Mouse (Mus musculus): ENCODE measurements around the gene Cdkl4. TPM values are rescaled to one million over a fixed set of nuclear protein-coding genes. Genes with fewer than 3 reads are reported as not detected.

Gene Cdkl4
- polyA plus RNA-seq, 1 experiment from 2014 or later = 1.5 TPM

- Histone ChIP-seq H3K4me2 (no peak overlapping the region), H3K4me1 (no peaks in the 10 kb centered on the region), H3K9me3 (no peaks in the 10 kb centered on the region), H3K4me3 (replicated peaks) (no peak overlapping the region), H3K27ac (no peak overlapping the region), H3K9ac (no peak overlapping the region), H3K36me3 (replicated peaks) (no peaks in the 10 kb centered on the region), H3K27me3 (no peaks in the 10 kb centered on the region)
- 76% methylated on average over 3 of the region's 3 CpGs for whole genome bisulfite sequencing
- ATAC-seq (ENCODE audit: low FRiP score) = no peak
These were observed 88.7 kb downstream of the Cdkl4 start for GRCm38 (mm10) chr17:80488918-80489317.

GRCm38 (mm10) chr17:80485160-80485559 is 92.5 kb downstream of the Cdkl4 start:
- no peak for ATAC-seq (ENCODE audit: low FRiP score)
- no peaks in the 10 kb centered on the region for H3K36me3 ChIP-seq (replicated peaks)
- H3K9ac ChIP-seq = no peak overlapping the region
- no peaks in the 10 kb centered on the region for H3K27me3 ChIP-seq
- H3K4me1 ChIP-seq = peaks cover 18% of the 10 kb centered on the region
- H3K9me3 ChIP-seq = no peaks in the 10 kb centered on the region
- H3K4me2 ChIP-seq = no peak overlapping the region
- no peak overlapping the region for H3K4me3 ChIP-seq (replicated peaks)
- no peak overlapping the region for H3K27ac ChIP-seq
- 93% methylated on average over 5 of the region's 5 CpGs for WGBS

DNA sequence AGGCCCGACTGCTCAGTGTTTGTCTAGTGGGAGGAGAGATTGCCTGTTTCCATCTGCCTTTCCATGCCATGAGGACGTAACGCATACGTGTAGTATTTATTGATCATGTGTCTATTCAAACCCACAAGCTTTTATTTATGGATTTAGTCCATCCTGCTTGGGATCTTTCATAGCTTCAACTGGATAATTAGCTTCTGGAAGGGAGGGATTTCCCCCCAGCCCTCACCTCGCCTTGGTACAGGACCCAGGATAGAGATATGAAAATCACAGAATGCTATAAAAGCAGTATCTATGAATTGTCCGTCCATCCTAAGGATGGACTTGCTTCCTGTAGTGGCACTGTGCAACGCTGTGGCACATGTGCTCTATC is 96.8 kb downstream of the Cdkl4 start:
- Histone ChIP-seq H3K27ac (peak overlapping the region; percentile 98), H3K4me1 (peaks cover 34% of the 10 kb centered on the region), H3K9me3 (no peaks in the 10 kb centered on the region), H3K4me2 (peak overlapping the region; percentile 78), H3K4me3 (replicated peaks) (peak overlapping the region; percentile 89; the same call in 1 of the 2 replicates), H3K27me3 (no peaks in the 10 kb centered on the region), H3K36me3 (replicated peaks) (0 out of 2 replicates have a peak, but pooled peaks cover 6% of the 10 kb centered on the region), H3K9ac (0 out of 2 replicates have a peak overlapping the region, but pooled peaks have one; percentile 29)
- 29% methylated on average over 7 of the region's 7 CpGs for WGBS
- no peak for ATAC-seq (ENCODE audit: low FRiP score)

- peak within 1 kb of the TSS; percentile 98 for H3K27ac ChIP-seq
- peak within 1 kb of the TSS; percentile 89 for H3K4me3 ChIP-seq (replicated peaks)
- peak within 1 kb of the TSS; percentile 78 for H3K4me2 ChIP-seq
- WGBS = 0% methylated on average over 41 of the region's 90 CpGs
- H3K36me3 ChIP-seq (replicated peaks) = 0 out of 2 replicates have a peak, but pooled peaks cover 6% of the 10 kb centered on the region
- peaks cover 34% of the 10 kb centered on the region for H3K4me1 ChIP-seq
- H3K9me3 ChIP-seq = no peaks in the 10 kb centered on the region
- peak; percentile 89 for ATAC-seq (ENCODE audit: low FRiP score)
- no peaks in the 10 kb centered on the region for H3K27me3 ChIP-seq
- H3K9ac ChIP-seq = peak within 1 kb of the TSS; percentile 93
These were observed 97.4 kb downstream of the Cdkl4 start, which contains the start of gene Sos1 for GRCm38 (mm10) chr17:80480031-80480854. Sos1 (minus strand) TSS chr17:80480453.

- H3K27ac ChIP-seq = peak overlapping the region; percentile 98
- peak; percentile 49 for ATAC-seq (ENCODE audit: low FRiP score)
- H3K36me3 ChIP-seq (replicated peaks) = 0 out of 2 replicates have a peak, but pooled peaks cover 6% of the 10 kb centered on the region
- H3K9ac ChIP-seq = peak overlapping the region; percentile 93
- H3K4me1 ChIP-seq = peaks cover 34% of the 10 kb centered on the region
- peak overlapping the region; percentile 89 for H3K4me3 ChIP-seq (replicated peaks)
- H3K9me3 ChIP-seq = no peaks in the 10 kb centered on the region
- H3K4me2 ChIP-seq = peak overlapping the region; percentile 78
- H3K27me3 ChIP-seq = no peaks in the 10 kb centered on the region
- WGBS = 0% methylated on average over 49 of the region's 71 CpGs
These were observed 98.2 kb downstream of the Cdkl4 start for GRCm38 (mm10) chr17:80479295-80480030.

DNA sequence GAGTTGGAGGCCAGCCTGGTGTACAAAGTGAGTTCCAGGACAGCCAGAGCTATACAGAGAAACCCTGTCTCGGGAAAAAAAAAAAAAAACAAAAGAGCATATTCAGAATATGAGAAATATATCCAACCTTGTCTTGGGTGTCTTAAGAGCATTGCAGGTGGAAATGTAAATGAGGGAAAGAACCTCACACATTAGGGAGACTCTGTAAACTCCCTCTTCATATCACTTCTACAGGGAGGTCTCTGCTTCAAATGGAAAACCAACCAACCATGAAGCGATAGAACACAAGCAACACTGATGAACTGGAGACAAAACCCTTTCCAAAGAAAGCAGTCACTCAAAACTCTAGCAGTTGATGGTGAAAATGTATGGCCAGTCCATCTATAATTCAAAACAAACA is 99.9 kb downstream of the Cdkl4 start:
- Histone ChIP-seq H3K4me3 (replicated peaks) (no peak overlapping the region), H3K36me3 (replicated peaks) (0 out of 2 replicates have a peak, but pooled peaks cover 6% of the 10 kb centered on the region), H3K4me1 (peaks cover 34% of the 10 kb centered on the region), H3K27me3 (no peaks in the 10 kb centered on the region), H3K9ac (no peak overlapping the region), H3K27ac (no peak overlapping the region), H3K4me2 (no peak overlapping the region), H3K9me3 (no peaks in the 10 kb centered on the region)
- no peak for ATAC-seq (ENCODE audit: low FRiP score)
- 85% methylated on average over 2 of the region's 2 CpGs for WGBS

DNA sequence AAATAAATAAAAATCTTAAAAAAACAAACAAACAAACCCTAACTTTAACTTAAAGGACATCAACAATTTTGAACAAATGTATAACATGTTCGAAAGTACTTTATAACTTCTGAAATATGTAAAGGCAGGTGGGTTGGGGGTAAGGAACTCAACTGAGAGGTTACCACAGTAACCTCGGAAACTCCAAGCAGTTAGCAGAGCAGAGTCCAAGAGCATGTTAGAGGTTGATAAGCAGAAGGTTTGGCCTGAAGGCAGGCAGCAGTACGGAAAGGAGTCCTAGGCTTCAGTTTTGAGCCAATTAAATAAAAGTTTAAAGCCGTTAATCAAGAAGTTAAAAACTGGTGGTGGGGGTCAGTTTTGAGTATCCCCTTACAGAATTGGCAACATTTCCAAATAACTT is 101.1 kb downstream of the Cdkl4 start:
- WGBS = 93% methylated on average over 4 of the region's 4 CpGs
- ATAC-seq (ENCODE audit: low FRiP score) = no peak

More for the DNA sequence above, 101.1 kb downstream of the Cdkl4 start:
- H3K9ac ChIP-seq = no peak overlapping the region
- H3K4me1 ChIP-seq = peaks cover 31% of the 10 kb centered on the region
- H3K27me3 ChIP-seq = no peaks in the 10 kb centered on the region
- H3K4me2 ChIP-seq = no peak overlapping the region
- H3K4me3 ChIP-seq (replicated peaks) = no peak overlapping the region
- H3K27ac ChIP-seq = no peak overlapping the region
- H3K9me3 ChIP-seq = no peaks in the 10 kb centered on the region
- 0 out of 2 replicates have a peak, but pooled peaks cover 6% of the 10 kb centered on the region for H3K36me3 ChIP-seq (replicated peaks)

Other genes starting within 250 kb of the Cdkl4 start
- 1.9 and 2.0 TPM in 2 replicates for gene Gm10190, start 204.3 kb downstream of the Cdkl4 start, polyA plus RNA-seq (2016; fragmentation: Nextera tagmentation; extraction: Ambion mirVana)
- gene Sos1, start 97.4 kb downstream of the Cdkl4 start, polyA plus RNA-seq (2016; fragmentation: Nextera tagmentation; extraction: Ambion mirVana) = 7.9 and 8.0 TPM in 2 replicates
- 29.4 and 34.1 TPM in 2 replicates for gene Map4k3, start 150.7 kb upstream of the Cdkl4 start, polyA plus RNA-seq (2016; fragmentation: Nextera tagmentation; extraction: Ambion mirVana)